Mouse (Mus musculus): ENCODE results near the gene Zfp866.
A peak's percentile ranks its signal among the peaks of the same experiment; 100 is the strongest.

Gene Zfp866

GRCm38 (mm10) chr8:69797661-69798060 is 6.7 kb upstream of the Zfp866 start:
- DNase-seq (ENCODE audit: low spot score in 2 of 2) = peak in 1 of 2 experiments; percentile 0

- no peak for DNase-seq (ENCODE audit: low spot score in 2 of 2)
Observed at GRCm38 (mm10) chr8:69796721-69797345, 5.9 kb upstream of the Zfp866 start.

- DNase-seq (ENCODE audit: low spot score in 2 of 2) = no peak
Observed at GRCm38 (mm10) chr8:69794901-69795300, 3.9 kb upstream of the Zfp866 start.

GRCm38 (mm10) chr8:69794096-69794495 is 3.1 kb upstream of the Zfp866 start:
- no peak for DNase-seq (ENCODE audit: low spot score in 2 of 2)

GRCm38 (mm10) chr8:69793666-69794065 is 2.7 kb upstream of the Zfp866 start:
- no peak for DNase-seq (ENCODE audit: low spot score in 2 of 2)

GRCm38 (mm10) chr8:69791415-69792068 is 564 bp upstream of the Zfp866 start:
- peak in 1 of 2 experiments; percentile 30 for DNase-seq (ENCODE audit: low spot score in 2 of 2)

GRCm38 (mm10) chr8:69790364-69790763 is 614 bp downstream of the Zfp866 start:
- DNase-seq (ENCODE audit: low spot score in 2 of 2) = no peak

GRCm38 (mm10) chr8:69789731-69790130 is 1.2 kb downstream of the Zfp866 start:
- DNase-seq (ENCODE audit: low spot score in 2 of 2) = no peak

- DNase-seq (ENCODE audit: low spot score in 2 of 2) = no peak
Observed at GRCm38 (mm10) chr8:69789105-69789504, 1.9 kb downstream of the Zfp866 start.

- DNase-seq (ENCODE audit: low spot score in 2 of 2) = no peak
Observed at GRCm38 (mm10) chr8:69777111-69777510, 13.9 kb downstream of the Zfp866 start.

- no peak for DNase-seq (ENCODE audit: low spot score in 2 of 2)
Observed at GRCm38 (mm10) chr8:69775149-69775534, 15.8 kb downstream of the Zfp866 start.

GRCm38 (mm10) chr8:69774503-69775148 is 16.4 kb downstream of the Zfp866 start, which contains the start of gene Gm20422:
TSS of gene Gm20422 (minus strand) at chr8:69774886.
- DNase-seq (ENCODE audit: low spot score in 2 of 2) = peak; percentile 70 to 77

GRCm38 (mm10) chr8:69772106-69772505 is 18.9 kb downstream of the Zfp866 start:
- no peak for DNase-seq (ENCODE audit: low spot score in 2 of 2)

- DNase-seq (ENCODE audit: low spot score in 2 of 2) = no peak
Observed at GRCm38 (mm10) chr8:69771221-69771620, 19.8 kb downstream of the Zfp866 start.

- no peak for DNase-seq (ENCODE audit: low spot score in 2 of 2)
Observed at GRCm38 (mm10) chr8:69761814-69762445, 29.0 kb downstream of the Zfp866 start.

- DNase-seq (ENCODE audit: low spot score in 2 of 2) = no peak
Observed at GRCm38 (mm10) chr8:69758316-69758715, 32.7 kb downstream of the Zfp866 start.

- DNase-seq (ENCODE audit: low spot score in 2 of 2) = no peak
Observed at GRCm38 (mm10) chr8:69752437-69752836, 38.5 kb downstream of the Zfp866 start.

GRCm38 (mm10) chr8:69749544-69750454 is 41.2 kb downstream of the Zfp866 start, which contains the start of gene Zfp963:
TSS of gene Zfp963 (minus strand) at chr8:69749970.
- peak; percentile 95 to 97 for DNase-seq (ENCODE audit: low spot score in 2 of 2)

GRCm38 (mm10) chr8:69741231-69741630 is 49.7 kb downstream of the Zfp866 start:
- DNase-seq (ENCODE audit: low spot score in 2 of 2) = no peak

GRCm38 (mm10) chr8:69740763-69741162 is 50.2 kb downstream of the Zfp866 start:
- no peak for DNase-seq (ENCODE audit: low spot score in 2 of 2)

- no peak for DNase-seq (ENCODE audit: low spot score in 2 of 2)
Observed at GRCm38 (mm10) chr8:69735495-69735894, 55.5 kb downstream of the Zfp866 start.

Data from spleen, postnatal 14 days (tissue).